Mouse (Mus musculus) layer of hippocampus, adult 11-12 months (tissue): ENCODE data around the gene Gas7.

ENCODE experiments used
- DNase-seq: peaks from one replicate; pipeline ENCODE4 v3.0.0; 2022; ENCODE audit warnings: low spot score

Gas7 gene

GRCm38 (mm10) chr11:67722399-67723156 is 267.3 kb downstream of the Gas7 start:
- DNase-seq: no peak

GRCm38 (mm10) chr11:67723231-67724013 is 268.2 kb downstream of the Gas7 start:
- no peak for DNase-seq

GRCm38 (mm10) chr11:67727095-67727494 is 271.9 kb downstream of the Gas7 start:
- no peak for DNase-seq

GRCm38 (mm10) chr11:67728726-67729125 is 273.5 kb downstream of the Gas7 start:
- DNase-seq: no peak

- no peak for DNase-seq
Observed at GRCm38 (mm10) chr11:67731056-67731455, 275.8 kb downstream of the Gas7 start.

GRCm38 (mm10) chr11:67733726-67734125 is 278.5 kb downstream of the Gas7 start:
- no peak for DNase-seq

- DNase-seq: no peak
Observed at GRCm38 (mm10) chr11:67734597-67734996, 279.4 kb downstream of the Gas7 start.

GRCm38 (mm10) chr11:67738345-67738744 is 283.1 kb downstream of the Gas7 start:
- DNase-seq: no peak
